Mouse (Mus musculus) layer of hippocampus, adult 8-10 months (tissue): ENCODE data around the gene Tat. TPM values are rescaled to one million over a fixed set of nuclear protein-coding genes. Genes with fewer than 3 reads are reported as not detected.

Experiments
- DNase-seq, 2 experiments: peaks; one replicate each; pipeline ENCODE4 v3.0.0; 2022; ENCODE audit warnings: low spot score in 2 of 2
- total RNA-seq, 4 experiments: library from RNA; stranded (reverse); gene quantifications; 2 replicates each; pipeline ENCODE4 v1.2.4; 2022

Tat gene
- total RNA-seq, 4 experiments from 2014 or later, result not detected

DNA sequence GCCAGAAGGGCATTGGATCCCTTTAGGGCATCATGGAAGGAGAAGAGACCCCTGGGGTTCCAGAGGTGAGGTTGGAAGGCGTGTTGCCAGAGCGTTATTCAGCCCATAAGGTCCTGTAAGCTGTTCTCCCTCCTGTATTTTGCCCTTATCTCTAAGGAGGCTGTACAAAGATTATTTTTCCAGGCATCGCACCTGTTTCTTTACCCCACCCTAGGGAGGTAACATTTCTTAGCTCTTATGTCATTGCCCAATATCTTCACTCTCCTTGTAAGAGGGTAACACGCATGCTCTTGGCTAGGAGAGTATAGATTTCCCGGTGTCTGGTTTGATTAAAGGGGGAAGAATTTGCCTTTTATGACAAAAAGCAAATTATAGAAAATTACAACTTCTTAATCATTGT lies 49.4 kb downstream of the Tat start, which contains the start of gene Chst4:
Gene Chst4 (minus strand): TSS at position 82 of the 400 bp plus-strand sequence.
- DNase-seq, result no peak

DNA sequence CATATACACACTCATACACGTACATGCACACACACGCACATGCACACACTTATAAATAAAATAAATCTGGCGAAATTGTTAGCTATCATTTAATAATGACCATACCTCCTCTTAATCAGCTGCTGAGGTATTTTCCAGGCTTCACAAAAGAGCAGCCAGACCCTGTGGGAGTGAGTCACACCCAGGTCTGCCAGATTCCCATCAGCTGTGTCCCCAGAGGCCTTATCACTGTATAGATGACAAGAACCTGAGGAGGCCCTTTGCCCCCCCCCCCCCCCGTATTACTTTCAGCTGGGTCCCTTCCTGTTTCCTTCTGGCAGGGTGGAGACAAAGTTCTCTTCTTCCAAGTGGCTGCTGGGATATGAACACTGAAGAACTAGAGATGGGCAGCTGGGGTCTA lies 50.3 kb downstream of the Tat start:
- DNase-seq, result no peak

Other genes starting within 250 kb of the Tat start
- gene Ap1g1, start 211.9 kb upstream of the Tat start, total RNA-seq, result 100 to 1,000 TPM in 1 of 4 experiments, 10 to 100 TPM in 3; 79.6 to 103 (median 87.9) TPM
- 10 to 100 TPM; 24.8 to 36.5 (median 31.8) TPM for gene Phlpp2, start 121.9 kb upstream of the Tat start, total RNA-seq
- under 1 TPM in 2 of 4 experiments, not detected in 2; 0.20 to 0.25 TPM for gene Marveld3, start 28.2 kb upstream of the Tat start, total RNA-seq
- gene Chst4, start 49.3 kb downstream of the Tat start, total RNA-seq, result under 1 TPM in 2 of 4 experiments, not detected in 2; 0.17 to 0.45 TPM
- gene Zfp612, start 89.3 kb downstream of the Tat start, total RNA-seq, result 10 to 100 TPM; 27.3 to 34.4 (median 29.6) TPM
- gene Gm21964, start 110.8 kb downstream of the Tat start, total RNA-seq, result not detected
- gene Gm17720, start 112.3 kb downstream of the Tat start, total RNA-seq, result not detected
- gene Calb2, start 177.8 kb downstream of the Tat start, total RNA-seq, result 10 to 100 TPM; 36.3 to 41.0 (median 38.6) TPM
- 1 to 10 TPM; 5.7 to 6.8 (median 6.6) TPM for gene Cmtr2, start 225.2 kb downstream of the Tat start, total RNA-seq